Mouse (Mus musculus): ENCODE measurements around the gene Gm7879. TPM values are rescaled to one million over a fixed set of nuclear protein-coding genes. Genes with fewer than 3 reads are reported as not detected.
"Not testable (repeated sequence)": the region's sequence is repeated elsewhere in the genome, so short reads cannot be mapped to it uniquely, and the experiment has no call there.

Gene Gm7879
- 9.3 and 12.3 TPM in 2 replicates for total RNA-seq (2017)

- not testable (repeated sequence) for ATAC-seq (replicated peaks; ENCODE audit: low read depth, poor library complexity, severe bottlenecking)
Observed at GRCm38 (mm10) chr5:43912844-43913243, at the start of gene Gm7879. Gene Gm7879 (plus strand): TSS chr5:43913144.

GRCm38 (mm10) chr5:43863642-43864041, 49.3 kb upstream of the Gm7879 start:
- ATAC-seq (replicated peaks; ENCODE audit: low read depth, poor library complexity, severe bottlenecking), result no peak

- ATAC-seq (replicated peaks; ENCODE audit: low read depth, poor library complexity, severe bottlenecking), result no peak
Observed at GRCm38 (mm10) chr5:43865316-43865715, 47.6 kb upstream of the Gm7879 start.

- no peak for ATAC-seq (replicated peaks; ENCODE audit: low read depth, poor library complexity, severe bottlenecking)
Observed at GRCm38 (mm10) chr5:43868253-43868652, 44.7 kb upstream of the Gm7879 start, which contains the start of gene Cd38. Gene Cd38 (plus strand): TSS chr5:43868553.

GRCm38 (mm10) chr5:43868711-43869600, 44.0 kb upstream of the Gm7879 start:
- ATAC-seq (replicated peaks; ENCODE audit: low read depth, poor library complexity, severe bottlenecking), result peak; percentile 85

GRCm38 (mm10) chr5:43871845-43872244, 41.1 kb upstream of the Gm7879 start:
- peak; percentile 28; the same call in 1 of the 2 replicates for ATAC-seq (replicated peaks; ENCODE audit: low read depth, poor library complexity, severe bottlenecking)

- ATAC-seq (replicated peaks; ENCODE audit: low read depth, poor library complexity, severe bottlenecking), result no peak
Observed at GRCm38 (mm10) chr5:43872652-43873051, 40.3 kb upstream of the Gm7879 start.

- peak; percentile 80 for ATAC-seq (replicated peaks; ENCODE audit: low read depth, poor library complexity, severe bottlenecking)
Observed at GRCm38 (mm10) chr5:43882034-43882433, 30.9 kb upstream of the Gm7879 start.

- ATAC-seq (replicated peaks; ENCODE audit: low read depth, poor library complexity, severe bottlenecking), result peak; percentile 79
Observed at GRCm38 (mm10) chr5:43885060-43885820, 27.7 kb upstream of the Gm7879 start.

- ATAC-seq (replicated peaks; ENCODE audit: low read depth, poor library complexity, severe bottlenecking), result peak; percentile 85
Observed at GRCm38 (mm10) chr5:43892386-43892785, 20.6 kb upstream of the Gm7879 start.

- peak; percentile 71 for ATAC-seq (replicated peaks; ENCODE audit: low read depth, poor library complexity, severe bottlenecking)
Observed at GRCm38 (mm10) chr5:43894113-43894512, 18.8 kb upstream of the Gm7879 start.

- no peak for ATAC-seq (replicated peaks; ENCODE audit: low read depth, poor library complexity, severe bottlenecking)
Observed at GRCm38 (mm10) chr5:43895931-43896330, 17.0 kb upstream of the Gm7879 start.

- ATAC-seq (replicated peaks; ENCODE audit: low read depth, poor library complexity, severe bottlenecking), result no peak
Observed at GRCm38 (mm10) chr5:43904685-43905084, 8.3 kb upstream of the Gm7879 start.

GRCm38 (mm10) chr5:43909213-43909612, 3.7 kb upstream of the Gm7879 start:
- no peak for ATAC-seq (replicated peaks; ENCODE audit: low read depth, poor library complexity, severe bottlenecking)

- ATAC-seq (replicated peaks; ENCODE audit: low read depth, poor library complexity, severe bottlenecking), result no peak
Observed at GRCm38 (mm10) chr5:43910006-43910405, 2.9 kb upstream of the Gm7879 start.

- 0 out of 2 replicates have a peak, but pooled peaks have one; percentile 11 for ATAC-seq (replicated peaks; ENCODE audit: low read depth, poor library complexity, severe bottlenecking)
Observed at GRCm38 (mm10) chr5:43915261-43915886, 2.4 kb downstream of the Gm7879 start.

- ATAC-seq (replicated peaks; ENCODE audit: low read depth, poor library complexity, severe bottlenecking), result no peak
Observed at GRCm38 (mm10) chr5:43921877-43922276, 8.9 kb downstream of the Gm7879 start.

GRCm38 (mm10) chr5:43923933-43924332, 11.0 kb downstream of the Gm7879 start:
- ATAC-seq (replicated peaks; ENCODE audit: low read depth, poor library complexity, severe bottlenecking), result peak; percentile 90

- no peak for ATAC-seq (replicated peaks; ENCODE audit: low read depth, poor library complexity, severe bottlenecking)
Observed at GRCm38 (mm10) chr5:43927729-43928128, 14.8 kb downstream of the Gm7879 start.

- no peak for ATAC-seq (replicated peaks; ENCODE audit: low read depth, poor library complexity, severe bottlenecking)
Observed at GRCm38 (mm10) chr5:43933269-43933668, 20.3 kb downstream of the Gm7879 start.

All from common myeloid progenitor, adult 5-6 weeks (primary cell).